Mouse (Mus musculus) testis, adult 2 months (tissue): Measurements from ENCODE around the gene Eno4. TPM values are rescaled to one million over a fixed set of nuclear protein-coding genes. Genes with fewer than 3 reads are reported as not detected.
"Not testable (repeated sequence)": the region's sequence is repeated elsewhere in the genome, so short reads cannot be mapped to it uniquely, and the experiment has no call there.

ENCODE experiments used
- H3K27ac ChIP-seq: fragments of 200-500 bp; 2 replicates; pipeline ENCODE4 v1.5.1; 2012; ENCODE audit warnings: low read depth, low read length; ENCODE audit not compliant: control insufficient read depth, insufficient read depth
- H3K27me3 ChIP-seq: fragments of 200-500 bp; 2 replicates; pipeline ENCODE4 v1.6.1; 2012; ENCODE audit warnings: mild to moderate bottlenecking, low read length, moderate library complexity; ENCODE audit not compliant: control insufficient read depth, insufficient read depth
- H3K36me3 ChIP-seq: fragments of 200-500 bp; 2 replicates; pipeline ENCODE4 v1.6.1; 2012; ENCODE audit warnings: mild to moderate bottlenecking, low read length; ENCODE audit not compliant: control insufficient read depth, insufficient read depth
- H3K4me1 ChIP-seq: fragments of 200-500 bp; 2 replicates; pipeline ENCODE4 v1.6.1; 2012; ENCODE audit warnings: low read length; ENCODE audit not compliant: control insufficient read depth, insufficient read depth
- H3K4me3 ChIP-seq: fragments of 200-500 bp; 2 replicates; pipeline ENCODE4 v1.5.1; 2012; ENCODE audit warnings: low read depth, mild to moderate bottlenecking, low read length, moderate library complexity, mixed read lengths; ENCODE audit not compliant: control insufficient read depth
- CTCF ChIP-seq: fragments of 200-500 bp; IDR thresholded peaks from 2 replicates; pipeline ENCODE4 v1.5.1; 2012; ENCODE audit warnings: low read depth, mild to moderate bottlenecking, inconsistent platforms, low read length, moderate library complexity; ENCODE audit not compliant: control insufficient read depth, insufficient read depth, insufficient replicate concordance
- POLR2A ChIP-seq: fragments of 200-500 bp; IDR thresholded peaks from 2 replicates; pipeline ENCODE4 v1.6.1; 2012; ENCODE audit warnings: low read depth, mild to moderate bottlenecking, inconsistent platforms, low read length, moderate library complexity; ENCODE audit not compliant: control insufficient read depth
- polyA plus RNA-seq: library from polyadenylated mRNA; depleted of rRNA; stranded (reverse); fragments of >200 nt; gene quantifications from 2 replicates; pipeline ENCODE4 v1.2.3, GENCODE M21; 2012; rRNA removed

The Eno4 gene
- 33.5 and 33.7 TPM in 2 replicates for polyA plus RNA-seq

GRCm38 (mm10) chr19:58942841-58943828 lies at the start of gene Eno4, which contains the start of gene Hspa12a:
Gene Eno4, plus strand, starts transcription at chr19:58943425.
Gene Hspa12a, minus strand, starts transcription at chr19:58943654.
- H3K27me3 ChIP-seq = no peaks in the 10 kb centered on the region
- TF ChIP-seq POLR2A = peak; percentile 76; the same call in 1 of the 2 replicates
- TF ChIP-seq CTCF = no peak
- H3K4me3 ChIP-seq = peak within 1 kb of the TSS; percentile 88
- peak within 1 kb of the TSS; percentile 71 for H3K27ac ChIP-seq
- peaks cover 4% of the 10 kb centered on the region for H3K4me1 ChIP-seq
- H3K36me3 ChIP-seq = no peaks in the 10 kb centered on the region; the same call in 1 of the 2 replicates

- Histone ChIP-seq H3K4me3 (no peak overlapping the region), H3K4me1 (no peaks in the 10 kb centered on the region), H3K27me3 (no peaks in the 10 kb centered on the region), H3K36me3 (no peaks in the 10 kb centered on the region), H3K27ac (no peak overlapping the region)
- TF ChIP-seq CTCF = no peak
- no peak for TF ChIP-seq POLR2A
Observed at GRCm38 (mm10) chr19:58896216-58896615, 47.0 kb upstream of the Eno4 start.

- H3K36me3 ChIP-seq, H3K27me3 ChIP-seq, H3K4me3 ChIP-seq, H3K4me1 ChIP-seq, H3K27ac ChIP-seq: not testable (repeated sequence)
Observed at GRCm38 (mm10) chr19:58900471-58900870, 42.8 kb upstream of the Eno4 start.

GRCm38 (mm10) chr19:58903079-58903898 lies 39.9 kb upstream of the Eno4 start:
- peak overlapping the region; percentile 44 for H3K27ac ChIP-seq
- H3K36me3 ChIP-seq = no peaks in the 10 kb centered on the region
- no peaks in the 10 kb centered on the region for H3K27me3 ChIP-seq
- H3K4me3 ChIP-seq = no peak overlapping the region
- no peak for TF ChIP-seq CTCF
- no peak for TF ChIP-seq POLR2A
- peaks cover 4% of the 10 kb centered on the region; the same call in 1 of the 2 replicates for H3K4me1 ChIP-seq

GRCm38 (mm10) chr19:58903899-58904327 lies 39.3 kb upstream of the Eno4 start:
- no peak overlapping the region for H3K4me3 ChIP-seq
- H3K36me3 ChIP-seq = no peaks in the 10 kb centered on the region
- H3K27me3 ChIP-seq = no peaks in the 10 kb centered on the region
- TF ChIP-seq POLR2A (no peak), CTCF (peak; percentile 94)
- H3K27ac ChIP-seq = peak overlapping the region; percentile 44; the same call in 1 of the 2 replicates
- H3K4me1 ChIP-seq = peaks cover 4% of the 10 kb centered on the region; the same call in 1 of the 2 replicates

GRCm38 (mm10) chr19:58906685-58907084 lies 36.5 kb upstream of the Eno4 start:
- Histone ChIP-seq H3K4me3 (no peak overlapping the region), H3K4me1 (peaks cover 4% of the 10 kb centered on the region; the same call in 1 of the 2 replicates), H3K36me3 (no peaks in the 10 kb centered on the region), H3K27ac (no peak overlapping the region), H3K27me3 (no peaks in the 10 kb centered on the region)
- TF ChIP-seq POLR2A (no peak), CTCF (no peak)

GRCm38 (mm10) chr19:58908018-58908417 lies 35.2 kb upstream of the Eno4 start:
- no peaks in the 10 kb centered on the region for H3K27me3 ChIP-seq
- no peak overlapping the region for H3K4me3 ChIP-seq
- no peaks in the 10 kb centered on the region for H3K36me3 ChIP-seq
- TF ChIP-seq CTCF = no peak
- no peak overlapping the region for H3K27ac ChIP-seq
- H3K4me1 ChIP-seq = peaks cover 4% of the 10 kb centered on the region; the same call in 1 of the 2 replicates
